Mouse (Mus musculus) MEL (cell line): ENCODE data around the gene Cxcl17. TPM values are rescaled to one million over a fixed set of nuclear protein-coding genes. Genes with fewer than 3 reads are reported as not detected.

Experiments
- DNase-seq: peaks from one replicate; pipeline ENCODE4 v3.0.0; 2011; ENCODE audit warnings: low read depth, low spot score
- H3K27ac ChIP-seq: 2 replicates; pipeline ENCODE4 v1.5.1; 2012; ENCODE audit warnings: low read depth, mild to moderate bottlenecking, control low read depth, low read length, moderate library complexity; ENCODE audit not compliant: control insufficient read depth
- H3K27me3 ChIP-seq, 2 experiments: fragments of 150-350 bp in 1 of 2; sonication (generic) in 1 of 2; 2 replicates each; pipeline ENCODE4 v1.6.1; 2012; ENCODE audit warnings: low read length in 2 of 2, mild to moderate bottlenecking in 2 of 2, improper control_type of control experiment in 1 of 2, moderate library complexity in 1 of 2; ENCODE audit not compliant: insufficient read depth in 2 of 2, control insufficient read depth in 1 of 2
- H3K36me3 ChIP-seq, 2 experiments: 2 replicates each; pipeline ENCODE4 v1.6.1; 2012 to 2014; ENCODE audit warnings: low read length in 2 of 2, improper control_type of control experiment in 1 of 2, inconsistent platforms in 1 of 2, mild to moderate bottlenecking in 1 of 2; ENCODE audit not compliant: insufficient read depth in 2 of 2, control insufficient read depth in 1 of 2
- H3K4me1 ChIP-seq, 2 experiments: fragments of 150-350 bp in 1 of 2; sonication (generic) in 1 of 2; 2 replicates each; pipeline ENCODE4 v1.6.1; 2012; ENCODE audit warnings: low read length in 2 of 2, improper control_type of control experiment in 1 of 2, mild to moderate bottlenecking in 1 of 2; ENCODE audit not compliant: insufficient read depth in 2 of 2, control insufficient read depth in 1 of 2
- H3K4me3 ChIP-seq, 2 experiments: fragments of 150-350 bp in 1 of 2; sonication (generic) in 1 of 2; 2 replicates each; pipeline ENCODE4 v1.5.1; 2012; ENCODE audit warnings: low read depth in 2 of 2, low read length in 2 of 2, mild to moderate bottlenecking in 2 of 2, moderate library complexity in 2 of 2, control low read depth in 1 of 2, improper control_type of control experiment in 1 of 2; ENCODE audit not compliant: control insufficient read depth in 1 of 2, insufficient read depth in 1 of 2
- H3K79me2 ChIP-seq: 2 replicates; pipeline ENCODE4 v1.6.1; 2012; ENCODE audit warnings: mild to moderate bottlenecking, low read length, moderate library complexity; ENCODE audit not compliant: control insufficient read depth, poor library complexity, insufficient read depth
- H3K9ac ChIP-seq: 2 replicates; pipeline ENCODE4 v1.6.1; 2012; ENCODE audit warnings: low read depth, mild to moderate bottlenecking, control low read depth, low read length, moderate library complexity; ENCODE audit not compliant: control insufficient read depth, poor library complexity, severe bottlenecking
- H3K9me3 ChIP-seq: fragments of 150-350 bp; sonication (generic); replicated peaks from 2 replicates; pipeline ENCODE4 v1.6.1; 2012; ENCODE audit warnings: mild to moderate bottlenecking, low read length, improper control_type of control experiment, moderate library complexity; ENCODE audit not compliant: insufficient read depth
- BHLHE40 ChIP-seq: IDR thresholded peaks from 2 replicates; pipeline ENCODE4 v1.6.1; 2012; ENCODE audit warnings: low read depth, mild to moderate bottlenecking, inconsistent platforms, low read length, improper control_type of control experiment, borderline replicate concordance
- CTCF ChIP-seq, 3 experiments: IDR thresholded peaks in 2 of 3; conservative IDR thresholded peaks in 1 of 3; 2 replicates each; pipeline ENCODE4 v1.5.1; 2011 to 2012; ENCODE audit warnings: low read length in 3 of 3, low read depth in 2 of 3, mild to moderate bottlenecking in 2 of 3, improper control_type of control experiment in 1 of 3, inconsistent platforms in 1 of 3, mixed read lengths in 1 of 3, moderate library complexity in 1 of 3; ENCODE audit not compliant: control insufficient read depth in 1 of 3, insufficient read depth in 1 of 3, poor library complexity in 1 of 3, severe bottlenecking in 1 of 3
- E2F4 ChIP-seq: IDR thresholded peaks from 2 replicates; pipeline ENCODE4 v1.6.1; 2011; ENCODE audit warnings: low read depth, low read length, improper control_type of control experiment, borderline replicate concordance
- EP300 ChIP-seq, 2 experiments: IDR thresholded peaks; 2 replicates each; pipeline ENCODE4 v1.6.1; 2011; ENCODE audit warnings: improper control_type of control experiment in 2 of 2, low read length in 2 of 2, low read depth in 1 of 2, mild to moderate bottlenecking in 1 of 2
- ETS1 ChIP-seq: IDR thresholded peaks from 2 replicates; pipeline ENCODE4 v1.6.1; 2012; ENCODE audit warnings: low read depth, mild to moderate bottlenecking, inconsistent platforms, low read length, improper control_type of control experiment, moderate library complexity
- GATA1 ChIP-seq: IDR thresholded peaks from 2 replicates; pipeline ENCODE4 v1.6.1; 2011; ENCODE audit warnings: low read depth, low read length, improper control_type of control experiment
- HCFC1 ChIP-seq: IDR thresholded peaks from 2 replicates; pipeline ENCODE4 v1.6.1; 2012; ENCODE audit warnings: low read depth, mild to moderate bottlenecking, inconsistent platforms, low read length, improper control_type of control experiment, moderate library complexity
- JUND ChIP-seq: IDR thresholded peaks from 2 replicates; pipeline ENCODE4 v1.6.1; 2011; ENCODE audit warnings: low read depth, mild to moderate bottlenecking, improper control_type of control experiment, low read length
- MAZ ChIP-seq: IDR thresholded peaks from 2 replicates; pipeline ENCODE4 v1.6.1; 2012; ENCODE audit warnings: low read depth, mild to moderate bottlenecking, inconsistent platforms, low read length, improper control_type of control experiment
- MEF2A ChIP-seq: IDR thresholded peaks from 2 replicates; pipeline ENCODE4 v1.6.1; 2014; ENCODE audit warnings: low read depth, mild to moderate bottlenecking, inconsistent platforms, low read length, improper control_type of control experiment; ENCODE audit not compliant: poor library complexity, insufficient replicate concordance, severe bottlenecking; ENCODE audit errors: extremely low read depth
- MYB ChIP-seq: IDR thresholded peaks from 2 replicates; pipeline ENCODE4 v1.6.1; 2011; ENCODE audit warnings: mild to moderate bottlenecking, low read depth, low read length, improper control_type of control experiment
- MYC ChIP-seq: IDR thresholded peaks from 2 replicates; pipeline ENCODE4 v1.6.1; 2011; ENCODE audit warnings: low read depth, mild to moderate bottlenecking, low read length, improper control_type of control experiment, moderate library complexity
- NELFE ChIP-seq: IDR thresholded peaks from 2 replicates; pipeline ENCODE4 v1.6.1; 2011; ENCODE audit warnings: low read depth, low read length, improper control_type of control experiment
- RAD21 ChIP-seq: IDR thresholded peaks from 2 replicates; pipeline ENCODE4 v1.6.1; 2011; ENCODE audit warnings: mild to moderate bottlenecking, low read depth, low read length, improper control_type of control experiment
- RCOR1 ChIP-seq: IDR thresholded peaks from 2 replicates; pipeline ENCODE4 v1.6.1; 2012; ENCODE audit warnings: low read depth, mild to moderate bottlenecking, inconsistent platforms, low read length, improper control_type of control experiment
- SIN3A ChIP-seq: IDR thresholded peaks from 2 replicates; pipeline ENCODE4 v1.6.1; 2012; ENCODE audit warnings: low read length, improper control_type of control experiment, inconsistent platforms
- SMC3 ChIP-seq: IDR thresholded peaks from 2 replicates; pipeline ENCODE4 v1.6.1; 2011; ENCODE audit warnings: low read depth, low read length, improper control_type of control experiment
- TAL1 ChIP-seq: IDR thresholded peaks from 2 replicates; pipeline ENCODE4 v1.6.1; 2012; ENCODE audit warnings: mild to moderate bottlenecking, inconsistent platforms, low read length, moderate library complexity, mixed read lengths
- TBP ChIP-seq: IDR thresholded peaks from 2 replicates; pipeline ENCODE4 v1.8.0; 2011; ENCODE audit warnings: low read depth, low read length, improper control_type of control experiment
- TCF12 ChIP-seq: IDR thresholded peaks from 2 replicates; pipeline ENCODE4 v1.6.1; 2014; ENCODE audit warnings: low read depth, mild to moderate bottlenecking, inconsistent platforms, low read length, improper control_type of control experiment, moderate library complexity
- USF1 ChIP-seq: IDR thresholded peaks from 2 replicates; pipeline ENCODE4 v1.6.1; 2014; ENCODE audit warnings: low read depth, mild to moderate bottlenecking, inconsistent platforms, low read length, improper control_type of control experiment, moderate library complexity
- ZC3H11A ChIP-seq: IDR thresholded peaks from 2 replicates; pipeline ENCODE4 v1.6.1; 2012; ENCODE audit warnings: low read depth, mild to moderate bottlenecking, inconsistent platforms, low read length, improper control_type of control experiment
- ZKSCAN1 ChIP-seq: IDR thresholded peaks from 2 replicates; pipeline ENCODE4 v1.6.1; 2012; ENCODE audit warnings: low read depth, mild to moderate bottlenecking, inconsistent platforms, low read length, improper control_type of control experiment, moderate library complexity
- polyA plus RNA-seq, 2 experiments: library from polyadenylated mRNA; stranded (reverse) in 1 of 2; unstranded in 1 of 2; fragments of >175 nt in 1 of 2; fragments of >200 nt in 1 of 2; gene quantifications; 2 replicates each; pipeline versions ENCODE4 v1.2.1 to v1.2.4; 2012; ENCODE audit warnings: low replicate concordance in 2 of 2, low read depth in 1 of 2; ENCODE audit not compliant: insufficient read length in 2 of 2, insufficient read depth in 1 of 2, missing spikeins in 1 of 2
- total RNA-seq: library from RNA; depleted of rRNA; stranded (reverse); fragments of 300-350 nt; gene quantifications from 2 replicates; pipeline ENCODE4 v1.2.3, GENCODE M21; 2012

The Cxcl17 gene
- total and polyA plus RNA-seq, 3 experiments, result not detected

DNA sequence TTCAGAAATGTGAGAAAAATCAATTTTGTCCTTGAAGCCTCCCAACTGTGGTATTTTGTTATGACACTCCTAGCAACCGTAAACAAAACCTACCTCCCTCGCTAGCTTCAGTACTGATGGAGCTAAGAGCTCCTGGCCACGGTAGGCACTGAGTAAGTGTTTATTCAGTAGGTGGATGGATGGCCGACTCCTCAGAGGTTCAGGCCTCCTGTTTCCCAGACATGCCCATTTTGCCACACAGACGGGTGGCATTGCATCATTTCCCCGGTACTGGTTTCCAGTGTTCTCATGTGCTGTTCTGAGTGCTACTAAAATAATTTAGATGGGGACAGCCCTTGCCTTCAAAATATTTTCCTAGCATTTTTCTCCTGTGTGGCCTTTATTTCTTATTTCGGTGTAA is 6.2 kb downstream of the Cxcl17 start:
- DNase-seq, result no peak
- Histone ChIP-seq H3K79me2 (no peaks in the 10 kb centered on the region), H3K27me3 (no peaks in the 10 kb centered on the region), H3K36me3 (peaks cover 0 to 6% of the 10 kb centered on the region in 2 experiments; a peak in 2 of 4 replicates), H3K27ac (no peak overlapping the region), H3K9ac (no peak overlapping the region), H3K9me3 (no peaks in the 10 kb centered on the region), H3K4me1 (peaks cover 0 to 5% of the 10 kb centered on the region in 2 experiments; a peak in 1 of 4 replicates), H3K4me3 (no peak overlapping the region)
- TF ChIP-seq ETS1, result no peak
- no peak for TF ChIP-seq MYC
- TF ChIP-seq TCF12, result no peak
- TF ChIP-seq USF1, result no peak
- TF ChIP-seq ZC3H11A, result no peak
- no peak for TF ChIP-seq BHLHE40
- no peak for TF ChIP-seq ZKSCAN1
- TF ChIP-seq NELFE, result no peak
- TF ChIP-seq HCFC1, result no peak
- TF ChIP-seq TBP, result no peak
- no peak for TF ChIP-seq SIN3A

DNA sequence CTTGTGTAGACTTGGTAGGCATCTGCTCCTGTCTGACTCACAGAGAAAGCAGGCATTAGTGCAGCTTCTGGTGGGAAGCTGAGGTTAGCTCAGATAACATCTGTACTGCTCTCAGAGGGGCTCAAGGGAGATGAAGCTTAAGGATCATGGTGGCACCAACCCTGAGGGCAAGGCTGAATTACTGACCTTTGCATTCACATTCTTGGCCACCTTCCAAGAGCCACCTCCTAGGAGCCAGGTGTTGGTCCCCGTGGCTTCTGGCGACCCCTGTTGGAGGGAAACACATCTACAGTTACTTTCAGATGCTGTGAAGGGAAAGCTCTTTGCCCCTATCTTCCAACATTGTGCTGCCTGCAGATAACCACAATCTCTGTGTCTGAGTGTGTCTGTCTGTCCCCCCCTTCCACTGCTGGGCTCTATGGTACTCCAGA is 10.0 kb downstream of the Cxcl17 start:
- Histone ChIP-seq H3K4me1 (peaks cover 0 to 5% of the 10 kb centered on the region in 2 experiments; a peak in 1 of 4 replicates), H3K27me3 (no peaks in the 10 kb centered on the region), H3K79me2 (no peaks in the 10 kb centered on the region), H3K9me3 (no peaks in the 10 kb centered on the region), H3K4me3 (no peak overlapping the region)
- no peak for TF ChIP-seq MYB
- peak; percentile 74 to 82 (median 78) for TF ChIP-seq CTCF (IDR thresholded peaks at IDR 0.05 in 2 of 3, conservative IDR thresholded peaks at IDR 0.05 in 1 of 3; ENCODE audit: control insufficient read depth in 1 of 3, insufficient read depth in 1 of 3, low read depth in 2 of 3, low read length in 3 of 3, poor library complexity in 1 of 3, severe bottlenecking in 1 of 3)
- 0 out of 2 replicates have a peak, but pooled peaks have one; percentile 20 for TF ChIP-seq ETS1
- TF ChIP-seq MAZ, result no peak
- TF ChIP-seq MEF2A, result no peak
- no peak for TF ChIP-seq E2F4
- TF ChIP-seq EP300 (IDR thresholded peaks at IDR 0.05; ENCODE audit: low read depth in 1 of 2, low read length in 2 of 2), result peak; percentile 65 to 70
- TF ChIP-seq TCF12, result peak; percentile 79
- peak; percentile 80 for TF ChIP-seq GATA1
- peak; percentile 27; the same call in 1 of the 2 replicates for TF ChIP-seq TAL1
- no peak for TF ChIP-seq JUND
- TF ChIP-seq RCOR1, result peak; percentile 63; the same call in 1 of the 2 replicates
- peak; percentile 58 for TF ChIP-seq SMC3
- no peak for TF ChIP-seq ZC3H11A
- peak; percentile 58 for TF ChIP-seq RAD21
- TF ChIP-seq, all 39 proteins: peak for 9
- H3K36me3 ChIP-seq, result peaks cover 0 to 6% of the 10 kb centered on the region in 2 experiments; a peak in 2 of 4 replicates
- H3K9ac ChIP-seq, result no peak overlapping the region
- H3K27ac ChIP-seq, result no peak overlapping the region
- peak; percentile 68 for DNase-seq
